Mouse (Mus musculus) heart, adult 2 months (tissue): ENCODE data around the gene Hyal1.

Experiments
- CTCF ChIP-seq: fragments of 200-600 bp; IDR thresholded peaks from 2 replicates; pipeline ENCODE4 v1.8.1; 2022; ENCODE audit warnings: antibody characterized with exemption, mild to moderate bottlenecking, moderate library complexity
- POLR2A ChIP-seq: fragments of 200-500 bp; IDR thresholded peaks from 2 replicates; pipeline ENCODE4 v1.6.1; 2011; ENCODE audit warnings: mild to moderate bottlenecking, low read depth, low read length, control low read depth; ENCODE audit not compliant: insufficient read depth

- TF ChIP-seq CTCF (no peak), POLR2A (no peak)
These were observed 23.0 kb upstream of the Hyal1 start for GRCm38 (mm10) chr9:107553541-107554318.
